Mouse (Mus musculus) kidney, postnatal 10 days (tissue): ENCODE measurements at regions not wholly inside any gene's neighbourhood (a gene's known extent, or its start where the extent isn't known, plus 50 kb on each side); places are given as distances from the start of the nearest gene placed in this dataset.

Source experiments
- DNase-seq: peaks from one replicate; pipeline ENCODE4 v3.0.0; 2021; ENCODE audit warnings: mixed read lengths

GRCm38 (mm10) chr14:45056291-45056690 lies 68.3 kb downstream of the Ptger2 start:
- DNase-seq = no peak

- no peak for DNase-seq
Observed at GRCm38 (mm10) chr14:45061681-45062080, 73.7 kb downstream of the Ptger2 start.

DNA sequence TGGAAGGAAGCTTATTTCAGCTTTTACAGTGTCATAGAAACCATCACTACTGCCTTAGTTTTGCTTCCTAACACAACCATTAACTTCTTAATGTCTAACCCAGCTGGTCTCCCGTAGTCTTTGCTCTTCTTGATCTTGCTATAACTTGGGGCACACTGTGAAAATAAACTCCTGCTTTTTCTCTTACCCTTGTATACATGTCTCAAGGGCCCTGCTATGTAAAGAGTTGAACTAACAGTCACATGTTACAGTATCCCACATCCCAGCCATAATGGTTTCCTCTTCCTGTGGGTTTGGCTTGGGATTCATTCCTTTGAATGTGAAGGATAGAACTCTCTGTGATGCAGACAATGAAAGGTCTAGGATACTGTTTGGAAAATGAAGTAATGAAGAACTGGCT lies 76.5 kb downstream of the Ptger2 start:
- DNase-seq = no peak

DNA sequence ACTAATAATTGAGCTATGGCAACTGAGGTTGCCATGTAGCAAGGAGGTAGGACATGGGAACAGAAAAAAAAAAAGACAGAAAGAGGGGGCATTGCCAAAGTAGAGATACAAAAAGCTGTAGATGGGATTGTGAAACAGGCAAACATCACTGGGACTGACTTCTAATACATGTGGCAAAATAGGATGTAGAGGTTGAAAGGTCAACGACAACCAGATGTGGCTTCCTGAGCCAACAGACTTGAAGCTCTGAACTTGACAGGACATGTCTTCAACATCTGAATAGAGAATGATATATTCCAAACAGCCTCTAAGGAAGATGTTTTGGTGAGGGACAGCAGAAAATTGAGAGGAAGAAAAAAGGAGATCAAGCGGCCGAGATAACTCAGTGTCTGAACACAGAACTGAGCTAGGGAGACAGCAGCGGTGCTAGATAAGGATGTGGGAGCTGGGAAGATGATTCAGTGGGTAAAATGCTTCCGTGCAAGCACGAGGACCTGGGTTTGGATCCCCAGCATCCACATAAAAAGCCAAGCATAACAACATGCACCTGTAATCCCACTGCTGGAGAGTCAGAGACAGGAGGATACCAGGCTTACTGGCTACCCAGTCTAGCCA lies 81.7 kb downstream of the Ptger2 start:
- DNase-seq = no peak

- DNase-seq = peak; percentile 11
Observed at GRCm38 (mm10) chr14:45074902-45075488, 87.0 kb downstream of the Ptger2 start.

DNA sequence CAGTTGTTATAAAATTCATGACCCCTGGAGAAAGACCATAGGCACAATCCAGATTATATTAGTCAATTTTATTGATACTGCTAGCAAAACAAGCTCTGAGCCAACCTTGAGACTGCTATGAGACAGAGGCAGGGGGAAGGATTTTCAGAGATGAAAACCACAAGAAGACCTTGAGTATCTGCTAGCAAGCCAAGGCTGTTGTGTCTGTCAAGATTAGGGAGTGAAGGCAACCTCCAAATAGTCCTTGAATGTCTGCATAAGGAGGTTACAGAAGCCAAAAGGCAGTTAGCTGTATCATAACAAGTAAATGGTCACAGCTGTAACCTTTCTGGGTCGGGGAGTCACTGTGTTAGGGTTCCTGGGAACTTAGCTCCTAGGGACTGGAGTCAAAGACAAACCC lies 89.2 kb downstream of the Ptger2 start:
- no peak for DNase-seq

DNA sequence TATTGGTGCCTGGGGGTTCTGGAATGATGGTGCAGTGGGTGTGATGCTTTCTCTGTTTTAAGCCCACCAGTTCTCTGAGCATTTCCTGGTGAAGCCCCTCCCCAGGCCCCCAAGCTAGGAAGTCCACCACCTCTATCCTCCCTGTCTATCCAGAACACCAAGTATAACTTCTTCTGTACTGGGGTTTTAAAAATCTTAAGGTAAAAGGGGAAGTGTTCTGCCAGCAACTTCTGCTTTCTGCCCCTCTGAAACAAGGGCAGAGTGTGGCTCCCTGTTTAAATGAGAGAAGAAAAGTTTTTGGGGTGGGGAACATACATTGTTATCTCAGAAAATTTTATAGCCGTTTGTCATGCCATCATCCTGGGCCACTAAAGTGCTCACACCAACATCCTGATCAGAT lies 91.8 kb downstream of the Ptger2 start:
- no peak for DNase-seq

GRCm38 (mm10) chr14:45080231-45080630 lies 92.2 kb downstream of the Ptger2 start:
- DNase-seq = no peak

DNA sequence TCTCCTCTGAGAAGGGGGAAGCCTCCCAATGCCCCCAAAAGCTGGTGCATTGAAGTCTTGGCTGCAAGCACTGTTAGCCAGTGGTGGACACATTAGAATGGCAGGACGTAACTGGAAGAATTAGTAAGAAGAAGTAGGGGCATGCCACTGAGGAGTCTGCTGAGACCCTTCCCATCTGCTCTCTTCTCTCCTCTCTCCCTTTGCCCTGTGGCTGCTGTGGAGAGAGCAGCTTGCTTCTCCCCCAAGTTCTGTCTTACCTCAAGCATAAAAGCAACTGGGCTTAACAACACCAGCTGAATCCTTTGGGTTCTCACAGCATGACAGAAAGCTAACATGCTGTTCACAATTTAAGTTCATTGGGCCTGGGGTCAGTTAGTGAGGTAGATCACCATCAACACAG lies 95.1 kb downstream of the Ptger2 start:
- no peak for DNase-seq
